Mouse (Mus musculus): ENCODE measurements around the gene Rbfox2. TPM values are rescaled to one million over a fixed set of nuclear protein-coding genes. Genes with fewer than 3 reads are reported as not detected.

Gene Rbfox2
- polyA plus RNA-seq, 1 experiment from 2014 or later = 54.6 TPM

- Histone ChIP-seq H3K9me3 (replicated peaks) (no peaks in the 10 kb centered on the region), H3K4me3 (no peak overlapping the region), H3K27ac (no peak overlapping the region), H3K4me2 (no peak overlapping the region), H3K4me1 (replicated peaks) (peaks cover 26% of the 10 kb centered on the region), H3K27me3 (no peaks in the 10 kb centered on the region), H3K36me3 (no peaks in the 10 kb centered on the region), H3K9ac (no peak overlapping the region)
- no peak for ATAC-seq (replicated peaks; ENCODE audit: insufficient number of reproducible peaks, insufficient read depth, low FRiP score, low read depth)
Measured at GRCm38 (mm10) chr15:77058566-77058965, 248.2 kb downstream of the Rbfox2 start.

GRCm38 (mm10) chr15:77056791-77057051 is 250.1 kb downstream of the Rbfox2 start:
- no peak for ATAC-seq (replicated peaks; ENCODE audit: insufficient number of reproducible peaks, insufficient read depth, low FRiP score, low read depth)
- no peak overlapping the region for H3K4me3 ChIP-seq
- no peak overlapping the region for H3K9ac ChIP-seq
- H3K4me1 ChIP-seq (replicated peaks) = peaks cover 26% of the 10 kb centered on the region
- no peak overlapping the region for H3K4me2 ChIP-seq
- 31% methylated on average over 3 of the region's 3 CpGs for WGBS
- H3K27me3 ChIP-seq = no peaks in the 10 kb centered on the region
- no peaks in the 10 kb centered on the region for H3K36me3 ChIP-seq
- H3K9me3 ChIP-seq (replicated peaks) = no peaks in the 10 kb centered on the region
- peak overlapping the region; percentile 46 for H3K27ac ChIP-seq

- H3K4me3 ChIP-seq = no peak overlapping the region
- H3K4me1 ChIP-seq (replicated peaks) = peaks cover 26% of the 10 kb centered on the region
- H3K27ac ChIP-seq = peak overlapping the region; percentile 46
- no peak overlapping the region for H3K4me2 ChIP-seq
- H3K27me3 ChIP-seq = no peaks in the 10 kb centered on the region
- no peaks in the 10 kb centered on the region for H3K9me3 ChIP-seq (replicated peaks)
- no peak; the same call in 1 of the 2 replicates for ATAC-seq (replicated peaks; ENCODE audit: insufficient number of reproducible peaks, insufficient read depth, low FRiP score, low read depth)
- 18% methylated on average over 6 of the region's 6 CpGs for WGBS
- no peak overlapping the region for H3K9ac ChIP-seq
- H3K36me3 ChIP-seq = no peaks in the 10 kb centered on the region
Measured at GRCm38 (mm10) chr15:77056001-77056790, 250.6 kb downstream of the Rbfox2 start.

GRCm38 (mm10) chr15:77054611-77055175 is 252.1 kb downstream of the Rbfox2 start:
- Histone ChIP-seq H3K4me1 (replicated peaks) (peaks cover 26% of the 10 kb centered on the region), H3K27ac (no peak overlapping the region), H3K9me3 (replicated peaks) (no peaks in the 10 kb centered on the region), H3K4me3 (no peak overlapping the region), H3K27me3 (no peaks in the 10 kb centered on the region), H3K9ac (no peak overlapping the region), H3K36me3 (no peaks in the 10 kb centered on the region), H3K4me2 (no peak overlapping the region)
- 61% methylated on average over 5 of the region's 5 CpGs for WGBS
- ATAC-seq (replicated peaks; ENCODE audit: insufficient number of reproducible peaks, insufficient read depth, low FRiP score, low read depth) = no peak

GRCm38 (mm10) chr15:77053021-77053420 is 253.8 kb downstream of the Rbfox2 start:
- no peak overlapping the region for H3K4me3 ChIP-seq
- peaks cover 26% of the 10 kb centered on the region for H3K4me1 ChIP-seq (replicated peaks)
- H3K36me3 ChIP-seq = no peaks in the 10 kb centered on the region
- no peak overlapping the region for H3K27ac ChIP-seq
- no peaks in the 10 kb centered on the region for H3K27me3 ChIP-seq
- WGBS = 79% methylated on average over 1 of the region's 1 CpGs
- H3K9me3 ChIP-seq (replicated peaks) = no peaks in the 10 kb centered on the region
- H3K4me2 ChIP-seq = no peak overlapping the region
- no peak for ATAC-seq (replicated peaks; ENCODE audit: insufficient number of reproducible peaks, insufficient read depth, low FRiP score, low read depth)
- H3K9ac ChIP-seq = no peak overlapping the region

- no peaks in the 10 kb centered on the region for H3K27me3 ChIP-seq
- H3K36me3 ChIP-seq = no peaks in the 10 kb centered on the region
- no peak overlapping the region for H3K27ac ChIP-seq
- no peak for ATAC-seq (replicated peaks; ENCODE audit: insufficient number of reproducible peaks, insufficient read depth, low FRiP score, low read depth)
- no peak overlapping the region for H3K4me2 ChIP-seq
- H3K4me3 ChIP-seq = no peak overlapping the region
- peaks cover 23% of the 10 kb centered on the region for H3K4me1 ChIP-seq (replicated peaks)
- no peaks in the 10 kb centered on the region for H3K9me3 ChIP-seq (replicated peaks)
- no peak overlapping the region for H3K9ac ChIP-seq
- WGBS = 57% methylated on average over 1 of the region's 1 CpGs
Measured at GRCm38 (mm10) chr15:77052176-77052575, 254.6 kb downstream of the Rbfox2 start.

- Histone ChIP-seq H3K27ac (no peak within 1 kb of the TSS), H3K9ac (no peak within 1 kb of the TSS), H3K9me3 (replicated peaks) (no peaks in the 10 kb centered on the region), H3K4me3 (no peak within 1 kb of the TSS), H3K27me3 (no peaks in the 10 kb centered on the region), H3K4me2 (no peak within 1 kb of the TSS), H3K4me1 (replicated peaks) (peaks cover 8% of the 10 kb centered on the region), H3K36me3 (no peaks in the 10 kb centered on the region)
- ATAC-seq (replicated peaks; ENCODE audit: insufficient number of reproducible peaks, insufficient read depth, low FRiP score, low read depth) = no peak
- WGBS = 93% methylated on average over 10 of the region's 10 CpGs
Measured at GRCm38 (mm10) chr15:77050570-77050969, 256.2 kb downstream of the Rbfox2 start, which contains the start of gene Mb. Gene Mb, minus strand, starts transcription at chr15:77050670.

GRCm38 (mm10) chr15:77045609-77046008 is 261.2 kb downstream of the Rbfox2 start:
- H3K4me2 ChIP-seq = no peak overlapping the region
- H3K4me1 ChIP-seq (replicated peaks) = peaks cover 24% of the 10 kb centered on the region
- 80% methylated on average over 10 of the region's 10 CpGs for WGBS
- no peak overlapping the region for H3K27ac ChIP-seq
- H3K27me3 ChIP-seq = no peaks in the 10 kb centered on the region
- no peaks in the 10 kb centered on the region for H3K9me3 ChIP-seq (replicated peaks)
- ATAC-seq (replicated peaks; ENCODE audit: insufficient number of reproducible peaks, insufficient read depth, low FRiP score, low read depth) = no peak
- H3K4me3 ChIP-seq = no peak overlapping the region
- no peaks in the 10 kb centered on the region for H3K36me3 ChIP-seq
- H3K9ac ChIP-seq = no peak overlapping the region

- H3K4me1 ChIP-seq (replicated peaks) = peaks cover 32% of the 10 kb centered on the region
- H3K27ac ChIP-seq = no peak within 1 kb of the TSS
Measured at GRCm38 (mm10) chr15:77044597-77045320, 262.0 kb downstream of the Rbfox2 start, which contains the start of gene Apol6. Gene Apol6, plus strand, starts transcription at chr15:77044729.

GRCm38 (mm10) chr15:77040784-77041183 is 266.0 kb downstream of the Rbfox2 start:
- Histone ChIP-seq H3K27ac (no peak overlapping the region), H3K9me3 (replicated peaks) (no peaks in the 10 kb centered on the region)

More at GRCm38 (mm10) chr15:77044597-77045320, 262.0 kb downstream of the Rbfox2 start, which contains the start of gene Apol6:
- Histone ChIP-seq H3K9me3 (replicated peaks) (no peaks in the 10 kb centered on the region), H3K4me2 (no peak within 1 kb of the TSS), H3K9ac (no peak within 1 kb of the TSS), H3K36me3 (no peaks in the 10 kb centered on the region), H3K4me3 (no peak within 1 kb of the TSS), H3K27me3 (no peaks in the 10 kb centered on the region)
- 71% methylated on average over 12 of the region's 12 CpGs for WGBS
- no peak for ATAC-seq (replicated peaks; ENCODE audit: insufficient number of reproducible peaks, insufficient read depth, low FRiP score, low read depth)

GRCm38 (mm10) chr15:77039211-77039700 is 267.5 kb downstream of the Rbfox2 start:
- Histone ChIP-seq H3K27me3 (no peaks in the 10 kb centered on the region), H3K9ac (no peak overlapping the region), H3K9me3 (replicated peaks) (no peaks in the 10 kb centered on the region), H3K4me2 (no peak overlapping the region), H3K4me3 (no peak overlapping the region), H3K4me1 (replicated peaks) (peaks cover 63% of the 10 kb centered on the region), H3K27ac (peak overlapping the region; percentile 4), H3K36me3 (no peaks in the 10 kb centered on the region)
- no peak for ATAC-seq (replicated peaks; ENCODE audit: insufficient number of reproducible peaks, insufficient read depth, low FRiP score, low read depth)
- 61% methylated on average over 9 of the region's 9 CpGs for WGBS

More at GRCm38 (mm10) chr15:77040784-77041183, 266.0 kb downstream of the Rbfox2 start:
- no peak for ATAC-seq (replicated peaks; ENCODE audit: insufficient number of reproducible peaks, insufficient read depth, low FRiP score, low read depth)
- no peak overlapping the region for H3K4me2 ChIP-seq
- no peaks in the 10 kb centered on the region for H3K27me3 ChIP-seq
- no peak overlapping the region for H3K9ac ChIP-seq
- H3K36me3 ChIP-seq = no peaks in the 10 kb centered on the region
- H3K4me3 ChIP-seq = no peak overlapping the region
- peaks cover 65% of the 10 kb centered on the region for H3K4me1 ChIP-seq (replicated peaks)
- 57% methylated on average over 3 of the region's 3 CpGs for WGBS

Data from heart, embryonic 15.5 days (tissue).